Mouse (Mus musculus): ENCODE results near the gene Gm21981.

DNA sequence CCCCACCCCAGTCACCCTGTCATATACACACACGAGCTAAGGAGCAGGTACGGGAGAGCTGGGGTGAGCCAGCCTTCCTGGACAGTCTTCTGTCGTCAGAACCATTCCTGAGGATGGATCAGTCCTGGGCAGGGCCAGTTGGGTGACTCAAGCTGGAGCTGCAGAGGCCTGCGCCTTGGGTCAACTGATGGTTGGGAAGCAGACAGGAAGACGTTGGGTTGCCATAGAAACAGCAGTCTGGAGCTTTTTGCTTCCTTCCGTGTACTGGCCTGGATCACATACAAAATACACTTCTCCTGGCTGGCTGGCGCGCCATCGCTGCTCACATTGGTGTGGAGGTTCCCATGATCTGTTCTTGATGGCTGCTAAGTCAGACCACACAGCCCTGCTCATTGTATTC, 7.5 kb upstream of the Gm21981 start:
- TF ChIP-seq CTCF (conservative IDR thresholded peaks at IDR 0.05; ENCODE audit: low read length) (no peak), NANOG (IDR thresholded peaks at IDR 0.05; ENCODE audit: borderline replicate concordance, low read length) (no peak), POU5F1 (IDR thresholded peaks at IDR 0.05; ENCODE audit: borderline replicate concordance, low read length) (no peak)

Data from E14TG2a.4 (cell line).